Mouse (Mus musculus): ENCODE measurements around the gene Gusb.
"Not testable (repeated sequence)": the region's sequence is repeated elsewhere in the genome, so short reads cannot be mapped to it uniquely, and the experiment has no call there.

Gene Gusb

GRCm38 (mm10) chr5:129977768-129978167 is 25.1 kb downstream of the Gusb start:
- in situ Hi-C loops (cut with MboI, MseI) = no loop called here

- in situ Hi-C loops (cut with MboI, MseI) = no loop called here
Measured at GRCm38 (mm10) chr5:129974866-129975311, 28.0 kb downstream of the Gusb start.

GRCm38 (mm10) chr5:129974354-129974753 is 28.5 kb downstream of the Gusb start:
- in situ Hi-C loops (cut with MboI, MseI) = no loop called here

- in situ Hi-C loops (cut with MboI, MseI) = no loop called here
Measured at GRCm38 (mm10) chr5:129971491-129971890, 31.4 kb downstream of the Gusb start.

GRCm38 (mm10) chr5:129968417-129968816 is 34.4 kb downstream of the Gusb start:
- in situ Hi-C loops (cut with MboI, MseI) = no loop called here

- in situ Hi-C loops (cut with MboI, MseI) = no loop called here
Measured at GRCm38 (mm10) chr5:129966448-129966847, 36.4 kb downstream of the Gusb start.

- in situ Hi-C loops (cut with MboI, MseI) = no loop called here
Measured at GRCm38 (mm10) chr5:129963224-129963623, 39.6 kb downstream of the Gusb start.

GRCm38 (mm10) chr5:129955792-129956191 is 47.1 kb downstream of the Gusb start:
- in situ Hi-C loops (cut with MboI, MseI) = no loop called here

GRCm38 (mm10) chr5:129954473-129955254 is 48.2 kb downstream of the Gusb start:
- in situ Hi-C loops (cut with MboI, MseI) = no loop called here

GRCm38 (mm10) chr5:129952143-129952542 is 50.7 kb downstream of the Gusb start:
- in situ Hi-C loops (cut with MboI, MseI) = no loop called here

- in situ Hi-C loops (cut with MboI, MseI) = no loop called here
Measured at GRCm38 (mm10) chr5:129947528-129948033, 55.3 kb downstream of the Gusb start.

- in situ Hi-C loops (cut with MboI, MseI) = no loop called here
Measured at GRCm38 (mm10) chr5:129943402-129943801, 59.4 kb downstream of the Gusb start.

GRCm38 (mm10) chr5:129942073-129942939 is 60.5 kb downstream of the Gusb start:
- in situ Hi-C loops (cut with MboI, MseI) = not testable (repeated sequence)

- in situ Hi-C loops (cut with MboI, MseI) = no loop called here
Measured at GRCm38 (mm10) chr5:129941495-129942045, 61.3 kb downstream of the Gusb start, which contains the start of gene Vkorc1l1. Gene Vkorc1l1, plus strand, starts transcription at chr5:129941970.

GRCm38 (mm10) chr5:129940736-129941494 is 61.9 kb downstream of the Gusb start:
- in situ Hi-C loops (cut with MboI, MseI) = no loop called here

- in situ Hi-C loops (cut with MboI, MseI) = no loop called here
Measured at GRCm38 (mm10) chr5:129940281-129940680, 62.6 kb downstream of the Gusb start.

Measured in T-helper 2 cell (primary cell).